Mouse (Mus musculus) embryo, embryonic 10.5 days (tissue): ENCODE measurements around the gene Mpv17l.
"Not testable (repeated sequence)": the region's sequence is repeated elsewhere in the genome, so short reads cannot be mapped to it uniquely, and the experiment has no call there.

Source experiments
- DNase-seq: peaks from one replicate; pipeline ENCODE4 v3.0.0-alpha.2; 2015; ENCODE audit warnings: low spot score

Mpv17l gene

DNA sequence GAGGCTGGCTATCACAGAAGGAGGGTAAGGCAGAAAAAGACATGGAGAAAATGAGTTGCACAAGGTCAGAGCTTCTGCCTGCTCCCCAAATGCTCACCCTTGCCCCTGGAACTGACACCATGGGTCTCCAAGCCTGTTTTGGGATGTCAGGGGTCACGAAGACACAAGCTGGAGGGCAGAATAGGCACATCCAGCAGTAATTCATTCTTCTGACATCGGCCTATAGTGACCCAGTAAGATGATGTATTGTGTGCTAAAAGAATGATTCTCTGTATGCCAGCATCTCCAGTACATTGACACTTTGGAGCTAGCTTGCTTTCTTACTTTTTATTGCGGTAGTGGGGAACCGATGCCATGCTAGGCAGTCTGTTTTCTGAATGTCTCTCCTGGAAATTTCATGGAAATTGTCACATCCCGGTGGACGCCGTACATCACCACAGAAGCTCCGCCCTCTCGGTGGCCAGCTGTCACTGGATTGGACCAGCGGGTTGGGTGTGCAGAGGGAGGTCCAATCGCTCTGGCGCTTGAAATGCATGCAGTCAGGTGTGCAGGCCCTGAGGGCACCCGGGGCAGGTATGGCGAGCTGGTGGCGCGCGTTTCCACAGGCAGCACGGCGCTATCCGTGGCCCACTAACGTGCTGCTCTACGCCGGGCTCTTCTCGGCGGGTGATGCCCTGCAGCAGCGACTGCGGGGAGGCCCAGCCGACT lies 37.3 kb downstream of the Mpv17l start:
- peak; percentile 75 for DNase-seq

DNA sequence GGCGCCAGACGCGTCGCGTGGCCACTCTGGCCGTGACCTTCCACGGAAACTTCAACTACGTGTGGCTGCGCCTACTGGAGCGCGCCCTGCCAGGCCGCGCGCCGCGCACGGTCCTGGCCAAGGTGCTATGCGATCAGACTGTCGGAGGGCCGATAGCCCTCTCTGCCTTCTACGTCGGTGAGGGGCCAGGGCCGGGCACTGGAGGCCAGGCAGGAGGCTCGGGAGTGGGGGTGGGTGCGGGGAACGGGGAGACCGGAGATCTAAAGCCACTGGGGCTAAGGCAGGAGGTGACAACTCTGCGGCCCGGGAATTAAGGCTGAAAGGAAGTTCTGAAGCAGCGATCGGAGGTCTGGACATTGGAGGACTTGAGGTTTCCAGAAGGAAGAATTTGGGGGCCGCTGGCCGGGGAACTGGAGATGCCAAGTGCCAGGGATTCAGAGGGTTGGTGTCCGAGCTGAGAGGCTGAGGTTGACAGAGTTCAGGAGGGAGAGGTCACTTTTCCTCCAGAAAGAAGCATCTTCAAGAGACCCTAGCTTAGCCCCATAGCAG lies 38.0 kb downstream of the Mpv17l start:
- DNase-seq = no peak

DNA sequence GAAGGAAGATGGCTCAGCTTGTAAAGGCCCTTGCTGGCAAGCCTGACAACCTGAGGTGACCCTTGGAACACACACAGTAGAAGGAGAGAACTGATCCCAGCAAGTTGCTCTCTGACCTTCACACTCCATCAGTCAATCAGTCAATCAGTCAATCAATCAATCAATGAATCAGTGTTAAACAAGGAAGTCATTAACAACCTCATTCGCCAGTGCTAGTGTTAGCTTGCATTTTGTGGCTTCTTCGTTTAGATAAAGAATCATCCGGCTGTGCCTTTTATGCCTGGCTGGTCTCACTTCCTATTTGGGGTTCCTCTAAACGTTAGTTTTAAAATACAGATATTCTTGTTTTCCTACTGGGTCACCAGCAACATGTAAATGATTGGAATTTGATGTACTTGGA lies 41.2 kb downstream of the Mpv17l start:
- no peak for DNase-seq

DNA sequence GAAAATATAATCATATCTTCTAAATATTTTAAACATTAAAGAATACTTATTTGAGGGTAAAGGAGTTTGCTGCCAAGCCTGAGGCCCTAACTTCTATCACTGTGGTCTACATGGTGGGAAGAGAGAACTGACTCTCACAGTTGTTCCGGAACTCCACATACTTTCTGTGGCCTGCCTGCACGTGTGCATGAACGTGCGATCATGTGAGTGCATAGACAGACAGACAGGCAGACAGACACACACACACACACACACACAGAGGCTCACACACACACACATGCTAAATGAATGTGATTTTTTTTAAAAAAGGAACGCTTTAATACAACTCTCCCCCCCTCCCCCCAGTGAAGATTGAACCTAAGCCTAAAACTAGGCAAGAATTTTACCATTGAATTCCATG lies 41.8 kb downstream of the Mpv17l start:
- no peak for DNase-seq

DNA sequence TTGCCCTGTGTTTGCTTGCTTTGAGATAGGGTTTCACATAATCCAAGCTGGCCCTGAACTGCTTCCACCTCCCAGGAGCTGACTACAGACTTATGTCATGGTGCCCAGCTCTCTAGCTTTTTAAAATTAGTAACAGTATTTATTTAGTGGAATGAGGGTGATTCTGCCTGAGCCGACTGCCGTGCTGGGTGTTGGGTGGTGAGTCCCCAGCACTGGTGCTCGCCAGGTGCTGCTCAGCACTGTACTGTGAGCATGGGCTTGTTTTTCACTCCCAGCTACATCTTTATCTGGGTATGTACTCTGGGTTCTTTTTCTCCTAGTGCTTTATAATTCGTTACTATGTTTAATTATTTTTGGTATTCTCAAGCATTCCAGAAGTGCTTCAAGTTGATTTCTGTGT lies 42.2 kb downstream of the Mpv17l start:
- DNase-seq = no peak

DNA sequence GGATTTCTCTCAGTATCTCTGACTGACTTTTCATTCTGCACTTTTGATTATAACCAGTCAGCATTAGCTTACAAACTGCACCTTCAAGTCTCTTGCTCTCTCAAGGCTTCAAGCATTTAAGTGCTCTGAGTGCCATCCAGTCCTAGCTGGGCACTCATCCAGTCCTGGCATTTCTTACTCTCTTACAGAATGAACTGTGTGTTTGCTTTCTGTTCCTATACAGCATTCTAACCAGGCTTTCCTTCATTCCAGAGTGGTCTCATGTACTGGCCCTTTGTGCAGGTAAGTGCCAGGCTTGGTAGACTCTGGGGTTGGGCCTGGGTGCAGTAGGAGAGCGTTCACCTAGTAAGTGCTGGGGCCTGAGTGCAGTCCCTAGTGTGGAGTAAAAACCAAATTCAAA lies 43.3 kb downstream of the Mpv17l start:
- no peak for DNase-seq

DNA sequence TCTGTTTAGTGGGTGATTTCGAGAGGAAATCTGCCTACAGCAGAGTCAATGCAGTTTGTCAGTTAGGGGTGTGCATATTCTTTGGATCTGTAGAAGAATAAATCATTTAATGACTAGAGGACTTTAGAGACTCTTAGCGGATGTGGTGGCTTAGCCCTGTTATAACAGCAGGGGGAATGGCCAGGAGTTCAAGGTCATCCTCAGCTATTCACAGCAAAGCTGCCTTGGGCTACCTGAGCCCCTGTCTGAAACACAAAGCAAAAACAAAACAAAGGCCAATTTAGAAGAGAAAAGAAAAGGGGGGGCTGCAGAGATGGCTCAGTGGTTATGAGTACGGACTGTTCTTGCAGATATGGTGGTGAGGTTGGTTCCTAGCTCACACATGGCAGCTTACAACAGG lies 48.3 kb downstream of the Mpv17l start:
- no peak for DNase-seq

DNA sequence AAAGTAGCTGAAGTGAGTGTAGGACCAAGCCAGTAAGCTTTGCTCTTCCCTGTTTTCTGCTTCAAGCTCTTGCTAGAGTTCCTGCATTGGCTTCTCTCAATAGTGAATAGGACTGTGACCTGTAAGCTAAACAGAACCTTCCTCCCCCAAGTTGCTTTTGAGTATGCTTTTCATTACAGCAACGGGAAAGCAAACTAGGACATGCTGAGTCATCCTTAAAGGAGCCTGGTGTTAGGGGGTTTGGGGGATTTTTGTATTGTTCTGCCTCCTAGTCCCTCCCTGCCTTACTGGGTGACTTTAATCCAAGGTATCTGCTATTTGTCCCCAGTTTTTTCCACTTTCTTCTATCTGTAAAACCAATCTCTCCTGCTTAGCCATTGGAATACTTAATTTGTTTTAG lies 59.1 kb downstream of the Mpv17l start:
- DNase-seq = no peak

DNA sequence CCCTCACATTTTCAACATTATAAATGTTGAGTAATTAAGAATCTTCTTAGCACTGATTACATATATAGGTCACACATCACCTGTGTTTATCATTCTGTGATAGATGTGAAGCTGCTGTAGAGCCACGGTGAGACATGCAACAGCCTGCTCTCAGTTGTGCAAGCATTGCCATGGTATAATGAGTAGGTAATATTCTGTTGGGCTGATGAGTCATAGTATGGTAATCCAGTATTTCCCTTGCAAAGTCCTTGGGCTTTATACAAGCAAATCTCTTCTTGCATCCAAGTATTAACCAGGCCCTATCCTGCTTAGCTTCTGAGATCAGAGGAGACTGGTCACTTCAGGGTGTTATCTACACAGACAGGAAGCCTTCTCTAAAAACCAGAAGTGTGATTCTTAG lies 66.1 kb downstream of the Mpv17l start:
- DNase-seq = no peak

DNA sequence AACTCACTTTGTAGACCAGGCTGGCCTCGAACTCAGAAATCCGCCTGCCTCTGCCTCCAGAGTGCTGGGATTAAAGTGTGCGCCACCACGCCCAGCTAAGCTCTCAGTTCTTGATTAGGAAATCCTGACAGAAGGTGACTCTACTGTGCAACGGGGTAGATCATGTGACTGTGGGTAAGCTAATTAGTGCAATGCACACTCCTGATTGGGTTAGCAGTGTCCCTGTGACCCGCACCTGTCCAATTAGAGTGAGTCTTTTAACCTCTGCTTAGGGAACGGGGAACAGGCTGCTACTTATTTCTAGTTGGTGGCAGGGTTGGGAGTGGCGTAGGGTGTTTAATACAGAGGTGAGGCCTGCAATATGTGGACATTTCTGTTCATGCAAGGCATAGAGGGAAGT lies 69.1 kb downstream of the Mpv17l start:
- DNase-seq = no peak

DNA sequence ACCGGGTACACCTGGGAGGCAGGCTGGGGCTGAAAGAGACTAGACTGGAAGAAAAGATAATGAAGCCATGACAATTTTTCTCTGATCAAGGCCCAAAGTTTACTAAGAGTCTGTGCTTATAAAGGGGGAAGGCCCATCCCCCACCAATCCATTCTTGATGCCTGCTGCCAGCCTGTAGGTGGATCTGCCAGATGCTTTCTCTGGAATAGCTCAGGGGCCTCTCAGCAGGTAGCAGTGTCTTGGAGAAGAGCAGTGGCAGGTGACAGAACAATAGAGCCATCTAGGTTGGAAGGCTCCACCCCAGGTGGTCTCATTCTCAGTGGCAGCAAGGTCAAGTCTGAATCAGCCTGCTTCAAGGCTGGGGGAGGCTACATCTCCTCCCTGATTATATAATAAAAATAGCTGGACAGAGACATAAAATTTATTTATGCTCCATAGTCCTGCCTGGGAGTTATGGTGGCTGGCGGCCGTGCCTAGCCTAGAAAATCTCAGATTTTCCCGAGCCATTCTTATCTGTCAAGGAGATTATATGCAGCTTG lies 73.5 kb downstream of the Mpv17l start:
- not testable (repeated sequence) for DNase-seq

DNA sequence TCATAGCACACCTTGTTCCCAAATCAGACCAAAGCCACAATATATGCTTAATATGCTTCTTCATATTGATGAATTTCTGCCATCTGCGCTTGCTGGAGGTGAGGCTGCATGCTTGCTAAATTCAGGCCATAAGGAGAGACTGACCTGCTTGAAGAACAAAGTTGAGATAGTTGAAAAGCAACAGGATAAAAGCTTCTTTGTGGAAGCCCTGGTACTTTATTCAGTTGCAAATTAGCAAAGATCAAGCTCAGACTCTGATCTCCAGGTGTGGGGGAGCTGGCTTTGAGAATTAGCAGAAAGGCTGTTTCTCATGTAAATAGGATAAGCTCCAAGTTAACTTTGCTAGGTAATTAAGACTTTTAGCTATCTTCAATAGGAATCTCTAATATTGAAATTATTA lies 74.1 kb downstream of the Mpv17l start:
- not testable (repeated sequence) for DNase-seq

DNA sequence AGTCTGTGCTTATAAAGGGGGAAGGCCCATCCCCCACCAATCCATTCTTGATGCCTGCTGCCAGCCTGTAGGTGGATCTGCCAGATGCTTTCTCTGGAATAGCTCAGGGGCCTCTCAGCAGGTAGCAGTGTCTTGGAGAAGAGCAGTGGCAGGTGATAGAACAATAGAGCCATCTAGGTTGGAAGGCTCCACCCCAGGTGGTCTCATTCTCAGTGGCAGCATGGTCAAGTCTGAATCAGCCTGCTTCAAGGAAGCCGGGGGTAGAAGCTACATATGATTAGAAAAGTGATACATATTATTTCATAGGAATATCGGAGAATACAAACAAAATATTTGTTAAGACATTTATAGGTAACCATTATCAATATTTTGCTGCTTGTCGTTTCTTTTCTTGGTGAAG lies 78.8 kb downstream of the Mpv17l start:
- not testable (repeated sequence) for DNase-seq

DNA sequence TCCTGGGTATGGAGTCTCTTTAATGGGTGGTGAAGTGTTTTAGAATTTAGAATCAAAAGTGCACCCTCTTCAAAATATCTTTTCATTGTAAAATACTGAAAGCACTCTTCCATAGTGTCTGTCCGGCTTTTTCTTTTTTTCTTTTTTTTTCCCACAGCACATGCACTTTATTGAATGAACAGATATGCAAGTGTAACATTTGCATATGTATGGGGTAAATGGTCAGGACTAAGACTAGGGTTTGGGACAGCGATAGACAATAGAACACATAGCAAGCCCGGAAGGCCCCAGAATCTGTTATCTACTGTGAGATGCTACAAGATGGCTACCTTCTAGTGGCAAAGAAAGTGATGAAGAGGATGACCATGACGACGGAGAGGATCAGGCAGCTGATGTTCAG lies 80.2 kb downstream of the Mpv17l start:
- DNase-seq = no peak

DNA sequence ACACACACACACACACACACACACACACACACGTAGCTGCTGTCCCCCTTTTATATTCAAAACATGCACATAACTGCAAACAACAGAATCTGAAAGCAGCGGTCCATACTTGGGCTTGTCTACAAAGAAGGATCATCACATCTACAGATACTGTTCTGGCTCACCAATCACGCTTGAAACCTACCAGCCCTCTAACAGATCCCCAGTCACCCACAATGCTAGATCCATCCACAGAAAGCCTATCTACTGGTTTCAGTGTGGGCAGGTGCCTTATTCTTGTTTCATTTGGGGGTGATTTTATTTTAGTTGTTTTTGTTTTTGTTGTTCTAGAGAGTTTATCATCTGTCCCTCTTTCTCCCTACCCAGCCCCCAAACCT lies 83.2 kb downstream of the Mpv17l start:
- peak; percentile 12 for DNase-seq

DNA sequence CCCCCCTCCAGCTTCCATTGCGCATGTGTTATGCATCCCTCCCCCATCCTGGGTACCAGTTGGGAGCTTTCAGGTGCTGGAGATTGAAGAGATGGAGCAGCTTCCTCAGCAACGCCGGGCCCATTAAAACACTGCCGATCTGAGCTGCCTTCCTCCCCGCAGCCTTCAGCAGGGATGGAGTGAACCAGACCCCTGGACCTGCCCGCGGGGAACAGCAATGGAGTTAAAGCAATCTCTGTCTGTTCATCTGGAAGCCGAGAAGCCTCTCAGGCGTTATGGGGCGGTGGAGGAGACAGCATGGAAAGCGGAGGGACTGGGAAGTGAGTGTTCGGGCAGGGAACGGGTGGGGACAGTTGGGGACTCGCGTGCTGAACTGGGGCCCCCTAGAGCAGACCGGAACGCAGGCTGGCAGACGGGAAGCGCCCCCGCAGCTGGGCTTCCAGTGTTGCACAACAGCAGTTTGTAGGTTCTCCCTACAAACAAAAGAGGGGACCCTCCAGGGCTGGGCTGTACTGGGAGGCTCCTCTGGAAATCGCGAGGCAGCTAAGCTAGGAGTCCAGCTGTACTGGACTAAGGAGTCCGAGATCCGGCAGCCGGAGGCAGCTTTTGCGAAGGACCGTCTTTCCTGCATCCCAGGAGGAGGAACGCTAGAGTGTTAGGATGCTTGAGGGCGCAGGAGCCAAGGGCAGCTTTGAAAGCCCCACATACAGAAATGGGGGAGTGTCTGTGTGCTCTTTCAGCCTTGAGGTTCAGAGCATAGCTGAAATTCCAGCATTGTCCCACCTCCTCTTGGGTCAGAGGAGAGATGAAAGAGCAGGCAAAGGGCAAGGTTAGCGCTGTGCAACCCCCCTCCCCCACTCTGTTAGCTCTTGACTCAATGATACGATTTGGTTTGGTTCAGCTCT lies 83.9 kb downstream of the Mpv17l start, which contains the start of the genes 2900011O08Rik and Ifitm7:
TSS of gene 2900011O08Rik (plus strand) at position 31 of the 905 bp plus-strand sequence.
TSS of gene Ifitm7 (minus strand) at position 315 of the 905 bp plus-strand sequence.
- peak; percentile 60 for DNase-seq

DNA sequence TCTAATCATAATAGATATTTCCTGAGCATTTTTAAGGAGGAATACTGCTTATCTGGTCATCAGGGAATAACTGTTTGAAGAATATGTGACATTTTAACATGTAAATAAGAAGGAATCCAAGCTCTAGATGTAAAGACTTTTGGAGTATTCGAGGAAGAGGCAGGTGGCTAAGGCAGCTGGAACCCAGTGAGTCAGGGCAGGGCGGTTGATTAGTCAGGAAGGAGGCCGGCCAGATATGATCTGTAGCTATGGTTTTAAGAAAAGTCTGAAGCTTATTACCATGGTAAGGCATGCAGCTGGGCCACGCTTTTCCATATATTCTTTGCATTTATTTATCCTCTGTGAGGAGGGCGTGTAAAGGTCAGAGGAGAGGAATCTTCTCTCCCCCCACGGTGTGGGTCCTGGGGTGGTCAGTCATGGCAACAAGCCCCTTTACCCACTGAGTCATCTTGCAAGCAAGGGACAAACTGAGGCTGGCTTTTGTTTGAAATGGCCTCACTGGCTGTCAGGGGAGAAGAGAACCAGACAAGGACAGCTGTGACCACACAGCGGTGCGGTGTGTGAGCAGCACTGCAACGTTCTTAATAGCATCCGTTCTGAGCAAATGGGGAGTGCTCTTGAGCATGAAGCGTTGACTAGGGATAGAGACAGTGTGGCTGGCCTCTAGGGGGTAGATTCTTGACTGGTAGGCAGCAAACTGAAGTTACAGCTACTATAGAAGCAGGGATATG lies 89.7 kb downstream of the Mpv17l start:
- no peak for DNase-seq

DNA sequence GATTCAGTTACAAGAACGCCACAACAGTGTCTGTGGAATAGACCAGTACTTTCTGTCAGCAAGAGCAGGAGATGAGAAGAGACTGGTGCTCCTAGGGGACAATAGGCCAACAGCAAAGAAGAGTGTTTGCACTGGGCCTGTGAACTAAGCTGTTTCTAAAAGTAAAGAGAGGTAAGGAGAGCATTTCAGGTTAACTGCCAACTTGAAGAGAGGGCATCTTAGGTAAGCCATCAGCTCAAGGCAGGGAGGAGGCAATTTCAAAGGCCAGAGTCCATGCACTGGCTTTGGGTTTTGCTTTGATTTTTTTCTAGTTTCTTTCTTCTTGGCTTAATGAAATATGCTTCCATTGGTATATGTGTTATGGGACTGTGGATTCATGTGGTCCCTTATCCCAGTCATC lies 91.1 kb downstream of the Mpv17l start:
- DNase-seq = no peak

DNA sequence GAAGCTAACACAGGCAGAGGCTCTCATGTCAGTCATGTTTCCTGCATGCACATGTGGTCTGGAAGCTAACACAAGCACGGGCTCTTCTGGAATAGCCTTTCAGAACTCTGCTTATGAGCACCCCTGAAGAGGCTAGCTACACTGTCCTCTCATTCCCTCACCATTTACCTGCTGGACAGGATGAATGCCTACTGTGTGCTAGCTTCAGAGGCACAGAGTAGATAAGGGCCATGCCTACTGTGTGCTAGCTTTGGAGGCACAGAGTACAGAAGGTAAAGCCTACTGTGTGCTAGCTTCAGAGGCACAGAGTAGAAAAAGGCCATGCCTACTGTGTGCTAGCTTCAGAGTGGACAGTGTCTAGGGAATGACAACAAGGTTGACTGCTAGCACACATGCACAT lies 91.5 kb downstream of the Mpv17l start:
- no peak for DNase-seq
